Mouse (Mus musculus) bone marrow macrophage, adult 2 months (primary cell): Measurements from ENCODE around the gene H2afy.

ENCODE experiments used
- CTCF ChIP-seq: IDR thresholded peaks from 2 replicates; pipeline ENCODE4 v1.5.1; 2012; ENCODE audit warnings: low read depth, mild to moderate bottlenecking, low read length, moderate library complexity
- POLR2A ChIP-seq: IDR thresholded peaks from 2 replicates; pipeline ENCODE4 v1.6.1; 2012; ENCODE audit warnings: mild to moderate bottlenecking, low read depth, low read length, borderline replicate concordance

GRCm38 (mm10) chr13:56125632-56126031, 10.5 kb downstream of the H2afy start:
- no peak for TF ChIP-seq POLR2A
- no peak for TF ChIP-seq CTCF
